Mouse (Mus musculus) hindbrain, embryonic 11.5 days (tissue): ENCODE measurements around the gene Ccdc61. TPM values are rescaled to one million over a fixed set of nuclear protein-coding genes. Genes with fewer than 3 reads are reported as not detected.

Experiments used
- ATAC-seq: fragments of 200-750 bp; cut with Nextera tagmentation; 2 replicates; pipeline ENCODE4 v1.8.0; 2017; ENCODE audit warnings: mild to moderate bottlenecking, moderate TSS enrichment, moderate library complexity; ENCODE audit not compliant: low FRiP score
- DNase-seq: peaks from one replicate; pipeline ENCODE4 v3.0.0-alpha.2; 2015; ENCODE audit warnings: low spot score
- H3K27ac ChIP-seq: fragments of 300-500 bp; sonication (generic); 2 replicates; pipeline ENCODE4 v1.5.1; 2014; ENCODE audit warnings: mild to moderate bottlenecking, low read depth, low read length
- H3K27me3 ChIP-seq: fragments of 300-500 bp; sonication (generic); 2 replicates; pipeline ENCODE4 v1.6.1; 2014; ENCODE audit warnings: mild to moderate bottlenecking, low read length, moderate library complexity, mixed read lengths; ENCODE audit not compliant: control insufficient read depth, insufficient read depth
- H3K36me3 ChIP-seq: fragments of 300-500 bp; sonication (generic); 2 replicates; pipeline ENCODE4 v1.6.1; 2014; ENCODE audit warnings: mild to moderate bottlenecking, low read length, moderate library complexity, mixed read lengths; ENCODE audit not compliant: control insufficient read depth, insufficient read depth
- H3K4me1 ChIP-seq: fragments of 300-500 bp; sonication (generic); replicated peaks from 2 replicates; pipeline ENCODE4 v1.6.1; 2014; ENCODE audit warnings: low read length, mixed read lengths; ENCODE audit not compliant: control insufficient read depth, insufficient read depth
- H3K4me2 ChIP-seq: fragments of 300-500 bp; sonication (generic); replicated peaks from 2 replicates; pipeline ENCODE4 v1.6.1; 2014; ENCODE audit warnings: mild to moderate bottlenecking, low read depth, low read length
- H3K4me3 ChIP-seq: fragments of 300-500 bp; sonication (generic); 2 replicates; pipeline ENCODE4 v1.5.1; 2014; ENCODE audit warnings: low read depth, low read length
- H3K9ac ChIP-seq: fragments of 300-500 bp; sonication (generic); 2 replicates; pipeline ENCODE4 v1.6.1; 2014; ENCODE audit warnings: low read depth, low read length
- H3K9me3 ChIP-seq: fragments of 300-500 bp; sonication (generic); 2 replicates; pipeline ENCODE4 v1.6.1; 2016; ENCODE audit warnings: low read length; ENCODE audit not compliant: control insufficient read depth
- WGBS: fragments of 180-500 bp; shearing (Covaris S2); extraction: QIAGEN DNeasy Blood & Tissue Kit; methylation state at CpG from one replicate; pipeline ENCODE4 v1.1.7; 2014; 5-methylcytosine and 5-hydroxymethylcytosine counted together
- polyA plus RNA-seq: library from polyadenylated mRNA; unstranded; fragments of >200 nt; fragmentation: Nextera tagmentation; extraction: Ambion mirVana; gene quantifications from 2 replicates; pipeline ENCODE4 v1.2.1, GENCODE M21; 2014

Gene Ccdc61
- polyA plus RNA-seq, 1 experiment from 2014 or later: 27.3 TPM

DNA sequence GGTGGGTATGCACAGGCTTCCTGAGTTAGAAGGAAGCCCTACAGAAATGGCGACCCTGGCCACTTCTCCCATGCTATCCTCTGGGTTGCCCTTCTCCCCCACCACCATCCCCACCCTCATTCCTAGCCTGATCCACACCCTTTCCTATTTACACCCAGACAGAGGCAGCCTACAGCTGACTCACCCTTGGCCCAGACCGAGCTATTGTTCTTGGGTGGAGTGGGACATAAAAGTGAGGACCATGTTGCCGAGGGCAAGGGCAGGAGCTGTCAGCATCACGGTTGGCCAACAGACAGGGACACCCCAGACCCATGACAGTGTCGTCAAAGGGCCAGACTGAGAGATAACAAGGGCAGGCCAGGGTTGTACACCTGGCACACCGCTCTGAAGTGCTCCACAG lies 37.9 kb upstream of the Ccdc61 start:
- Histone ChIP-seq H3K9ac (peak overlapping the region; percentile 29; the same call in 1 of the 2 replicates), H3K9me3 (no peaks in the 10 kb centered on the region), H3K36me3 (peaks cover 15% of the 10 kb centered on the region), H3K4me2 (no peak overlapping the region), H3K4me1 (peaks cover 26% of the 10 kb centered on the region), H3K27me3 (no peaks in the 10 kb centered on the region), H3K27ac (peak overlapping the region; percentile 96), H3K4me3 (no peak overlapping the region)
- DNase-seq (no peak), ATAC-seq (no peak)
- WGBS: 52% methylated on average over 6 of the region's 6 CpGs

DNA sequence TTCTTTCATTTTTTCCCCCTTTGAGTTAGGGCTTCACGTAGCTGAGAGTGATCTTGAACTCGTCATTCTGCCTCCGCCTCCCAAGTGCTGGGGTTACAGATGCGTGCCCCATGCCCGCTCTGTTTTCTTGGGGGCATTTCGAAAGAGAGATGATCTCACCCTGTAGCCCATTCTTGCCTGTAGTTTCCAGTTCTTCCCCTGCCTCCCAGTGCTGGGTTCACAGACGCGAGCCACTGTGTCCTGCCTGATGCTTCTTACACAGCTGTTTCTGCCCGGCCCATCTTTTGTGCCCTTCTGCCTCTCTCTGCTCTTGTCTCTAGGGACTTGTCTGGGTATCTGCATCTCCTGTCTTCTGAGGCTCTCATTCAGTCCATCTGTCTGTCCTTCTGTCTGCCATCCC lies 32.6 kb upstream of the Ccdc61 start:
- peaks cover 9% of the 10 kb centered on the region for H3K36me3 ChIP-seq
- 47% methylated on average over 9 of the region's 9 CpGs for WGBS
- H3K9me3 ChIP-seq: no peaks in the 10 kb centered on the region
- peaks cover 23% of the 10 kb centered on the region for H3K4me1 ChIP-seq
- ATAC-seq: peak; percentile 76
- peak overlapping the region; percentile 95 for H3K27ac ChIP-seq
- H3K4me2 ChIP-seq: 0 out of 2 replicates have a peak overlapping the region, but pooled peaks have one; percentile 23
- peak; percentile 44 for DNase-seq
- no peak overlapping the region for H3K9ac ChIP-seq
- no peaks in the 10 kb centered on the region for H3K27me3 ChIP-seq
- H3K4me3 ChIP-seq: no peak overlapping the region

GRCm38 (mm10) chr7:18942376-18942775 lies 32.2 kb upstream of the Ccdc61 start:
- Histone ChIP-seq H3K9ac (peak overlapping the region; percentile 19; the same call in 1 of the 2 replicates), H3K27ac (peak overlapping the region; percentile 95), H3K9me3 (no peaks in the 10 kb centered on the region), H3K27me3 (no peaks in the 10 kb centered on the region), H3K4me1 (peaks cover 23% of the 10 kb centered on the region), H3K36me3 (peaks cover 9% of the 10 kb centered on the region), H3K4me3 (no peak overlapping the region), H3K4me2 (peak overlapping the region; percentile 23)
- 6% methylated on average over 1 of the region's 1 CpGs for WGBS
- peak; percentile 90 for ATAC-seq
- peak; percentile 79 for DNase-seq

DNA sequence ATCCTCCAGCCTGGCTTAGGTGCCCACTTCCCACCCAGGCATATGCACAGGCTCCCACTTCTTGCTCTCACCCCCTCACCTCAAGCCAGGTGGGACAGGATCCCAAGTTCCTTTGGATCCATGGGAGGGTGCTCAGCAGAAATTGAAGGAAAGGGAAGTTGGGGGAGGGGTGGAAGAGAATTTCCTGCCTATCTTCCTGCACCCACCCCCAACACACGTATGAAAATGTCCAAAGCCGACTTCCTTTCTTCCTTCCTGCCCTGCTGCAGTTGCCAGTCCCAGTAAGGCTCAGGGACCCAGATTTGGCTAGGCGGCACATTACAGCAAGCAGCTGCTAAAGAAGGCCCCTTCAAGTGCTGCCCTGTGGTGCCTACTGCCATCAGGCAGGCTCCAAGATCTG lies 17.5 kb upstream of the Ccdc61 start:
- Histone ChIP-seq H3K4me1 (peaks cover 19% of the 10 kb centered on the region), H3K9ac (no peak overlapping the region)
- 53% methylated on average over 3 of the region's 3 CpGs for WGBS

GRCm38 (mm10) chr7:18926911-18927310 lies 16.7 kb upstream of the Ccdc61 start:
- 48% methylated on average over 6 of the region's 6 CpGs for WGBS
- DNase-seq (no peak), ATAC-seq (no peak)
- Histone ChIP-seq H3K9me3 (no peaks in the 10 kb centered on the region), H3K36me3 (no peaks in the 10 kb centered on the region), H3K4me3 (peak overlapping the region; percentile 97), H3K4me1 (peaks cover 23% of the 10 kb centered on the region), H3K27ac (peak overlapping the region; percentile 2), H3K4me2 (peak overlapping the region; percentile 61), H3K27me3 (no peaks in the 10 kb centered on the region), H3K9ac (peak overlapping the region; percentile 100)

More for the DNA sequence above, 17.5 kb upstream of the Ccdc61 start:
- Histone ChIP-seq H3K4me2 (peak overlapping the region; percentile 61), H3K9me3 (no peaks in the 10 kb centered on the region), H3K27me3 (no peaks in the 10 kb centered on the region), H3K4me3 (peak overlapping the region; percentile 97), H3K27ac (no peak overlapping the region), H3K36me3 (no peaks in the 10 kb centered on the region)
- no peak for ATAC-seq
- DNase-seq: no peak

GRCm38 (mm10) chr7:18926041-18926790 lies 16.0 kb upstream of the Ccdc61 start:
- peak overlapping the region; percentile 100 for H3K9ac ChIP-seq
- H3K27ac ChIP-seq: peak overlapping the region; percentile 80
- peak overlapping the region; percentile 97 for H3K4me3 ChIP-seq
- ATAC-seq (peak; percentile 34; the same call in 1 of the 2 replicates), DNase-seq (peak; percentile 66)
- H3K4me1 ChIP-seq: peaks cover 25% of the 10 kb centered on the region
- no peaks in the 10 kb centered on the region for H3K36me3 ChIP-seq
- peak overlapping the region; percentile 61 for H3K4me2 ChIP-seq
- WGBS: 5% methylated on average over 18 of the region's 42 CpGs
- H3K9me3 ChIP-seq: no peaks in the 10 kb centered on the region
- no peaks in the 10 kb centered on the region for H3K27me3 ChIP-seq

DNA sequence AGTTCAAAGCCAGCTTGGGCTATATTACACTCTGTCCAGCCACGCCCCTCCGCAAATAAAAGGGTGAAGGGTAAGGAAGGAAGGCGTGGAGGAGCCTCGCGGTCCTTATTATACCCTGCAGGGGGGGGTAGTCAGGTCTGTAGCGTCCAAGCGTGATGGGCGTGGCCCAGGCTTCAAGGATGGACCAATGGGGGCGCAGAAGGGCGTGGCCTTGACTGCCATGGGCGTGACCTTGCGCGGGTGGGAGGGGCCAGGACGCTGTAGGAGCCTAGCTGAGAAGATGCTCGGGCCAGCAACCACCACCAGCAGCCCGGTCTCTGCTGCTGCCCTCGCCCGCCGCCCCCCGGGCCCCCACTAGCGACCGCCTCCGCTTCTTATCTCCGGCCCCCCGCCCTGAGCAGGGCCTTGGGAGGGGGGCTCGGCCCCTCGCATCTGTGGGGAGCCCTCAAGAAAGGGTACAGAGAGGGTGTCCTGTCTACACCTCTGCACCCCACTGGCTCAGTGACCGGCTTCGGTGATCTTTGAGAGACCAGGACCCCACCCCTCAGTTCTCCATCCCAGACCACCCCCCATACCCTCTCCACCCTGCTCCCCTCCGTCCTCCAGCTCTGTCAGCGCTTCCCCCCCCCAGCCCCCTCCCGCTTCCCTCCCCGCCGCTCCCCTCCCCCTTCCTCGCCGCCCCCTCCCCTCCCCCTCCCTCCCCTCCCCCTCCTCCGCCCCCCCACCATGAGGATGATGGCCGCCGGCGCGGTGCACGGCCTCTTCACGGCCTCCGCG lies 15.1 kb upstream of the Ccdc61 start, which contains the start of gene Nova2:
Gene Nova2, plus strand, starts transcription at position 727 of the 777 bp plus-strand sequence.
- WGBS: under 1% methylated on average over 23 of the region's 45 CpGs
- peak within 1 kb of the TSS; percentile 93 for H3K27ac ChIP-seq
- ATAC-seq (peak; percentile 87), DNase-seq (peak; percentile 98)
- peaks cover 26% of the 10 kb centered on the region for H3K4me1 ChIP-seq
- H3K9ac ChIP-seq: peak within 1 kb of the TSS; percentile 100
- H3K27me3 ChIP-seq: no peaks in the 10 kb centered on the region
- H3K4me2 ChIP-seq: peak within 1 kb of the TSS; percentile 61
- no peaks in the 10 kb centered on the region for H3K9me3 ChIP-seq
- peak within 1 kb of the TSS; percentile 97 for H3K4me3 ChIP-seq
- no peaks in the 10 kb centered on the region for H3K36me3 ChIP-seq

GRCm38 (mm10) chr7:18924321-18924720 lies 14.1 kb upstream of the Ccdc61 start:
- Histone ChIP-seq H3K9me3 (no peaks in the 10 kb centered on the region), H3K27me3 (no peaks in the 10 kb centered on the region), H3K36me3 (no peaks in the 10 kb centered on the region), H3K4me1 (peaks cover 26% of the 10 kb centered on the region), H3K27ac (peak overlapping the region; percentile 93), H3K4me2 (peak overlapping the region; percentile 24; the same call in 1 of the 2 replicates), H3K9ac (0 out of 2 replicates have a peak overlapping the region, but pooled peaks have one; percentile 16), H3K4me3 (no peak overlapping the region)
- 3% methylated on average over 8 of the region's 8 CpGs for WGBS
- ATAC-seq: no peak
- peak; percentile 54 for DNase-seq
